Mouse (Mus musculus): ENCODE measurements around the gene Akap2. TPM values are rescaled to one million over a fixed set of nuclear protein-coding genes. Genes with fewer than 3 reads are reported as not detected.

Gene Akap2
- polyA plus RNA-seq, 1 experiment from 2014 or later, result 9.6 TPM

- H3K27me3 ChIP-seq (replicated peaks; ENCODE audit: control insufficient read depth, insufficient read depth, low read length), result no peaks in the 10 kb centered on the region
- H3K4me1 ChIP-seq (replicated peaks; ENCODE audit: control insufficient read depth, insufficient read depth, low read length), result no peaks in the 10 kb centered on the region
- no peaks in the 10 kb centered on the region for H3K9me3 ChIP-seq (ENCODE audit: control insufficient read depth)
- no peak overlapping the region for H3K27ac ChIP-seq (ENCODE audit: low read depth, low read length)
- no peak overlapping the region for H3K4me3 ChIP-seq (ENCODE audit: low read depth, low read length)
- TF ChIP-seq CTCF (IDR thresholded peaks at IDR 0.05; ENCODE audit: low read depth), result no peak
- H3K9ac ChIP-seq (ENCODE audit: low read depth, low read length), result no peak overlapping the region
- no peaks in the 10 kb centered on the region for H3K36me3 ChIP-seq (ENCODE audit: control insufficient read depth, insufficient read depth)
- H3K4me2 ChIP-seq (replicated peaks; ENCODE audit: low read depth), result no peak overlapping the region
- no peak for ATAC-seq
These were observed 1.6 kb upstream of the Akap2 start for GRCm38 (mm10) chr4:57715849-57716248.

GRCm38 (mm10) chr4:57716735-57717134, 722 bp upstream of the Akap2 start:
- Histone ChIP-seq H3K36me3 (ENCODE audit: control insufficient read depth, insufficient read depth) (no peaks in the 10 kb centered on the region), H3K4me3 (ENCODE audit: low read depth, low read length) (no peak overlapping the region), H3K4me1 (replicated peaks; ENCODE audit: control insufficient read depth, insufficient read depth, low read length) (no peaks in the 10 kb centered on the region), H3K9ac (ENCODE audit: low read depth, low read length) (no peak overlapping the region), H3K4me2 (replicated peaks; ENCODE audit: low read depth) (no peak overlapping the region), H3K9me3 (ENCODE audit: control insufficient read depth) (no peaks in the 10 kb centered on the region), H3K27me3 (replicated peaks; ENCODE audit: control insufficient read depth, insufficient read depth, low read length) (no peaks in the 10 kb centered on the region), H3K27ac (ENCODE audit: low read depth, low read length) (no peak overlapping the region)
- ATAC-seq, result no peak
- 63% methylated on average over 4 of the region's 4 CpGs for WGBS
- TF ChIP-seq CTCF (IDR thresholded peaks at IDR 0.05; ENCODE audit: low read depth), result no peak

GRCm38 (mm10) chr4:57719370-57719769, 1.9 kb downstream of the Akap2 start:
- Histone ChIP-seq H3K9ac (ENCODE audit: low read depth, low read length) (no peak overlapping the region), H3K27me3 (replicated peaks; ENCODE audit: control insufficient read depth, insufficient read depth, low read length) (no peaks in the 10 kb centered on the region), H3K4me1 (replicated peaks; ENCODE audit: control insufficient read depth, insufficient read depth, low read length) (no peaks in the 10 kb centered on the region), H3K9me3 (ENCODE audit: control insufficient read depth) (no peaks in the 10 kb centered on the region), H3K4me3 (ENCODE audit: low read depth, low read length) (no peak overlapping the region), H3K36me3 (ENCODE audit: control insufficient read depth, insufficient read depth) (no peaks in the 10 kb centered on the region), H3K27ac (ENCODE audit: low read depth, low read length) (no peak overlapping the region), H3K4me2 (replicated peaks; ENCODE audit: low read depth) (no peak overlapping the region)
- TF ChIP-seq CTCF (IDR thresholded peaks at IDR 0.05; ENCODE audit: low read depth), result peak; percentile 25; the same call in 1 of the 2 replicates
- no peak for ATAC-seq
- WGBS, result 92% methylated on average over 1 of the region's 1 CpGs

GRCm38 (mm10) chr4:57720869-57721361, 3.5 kb downstream of the Akap2 start:
- no peak overlapping the region for H3K4me2 ChIP-seq (replicated peaks; ENCODE audit: low read depth)

GRCm38 (mm10) chr4:57722296-57722695, 4.8 kb downstream of the Akap2 start:
- WGBS, result 85% methylated on average over 4 of the region's 4 CpGs
- H3K4me3 ChIP-seq (ENCODE audit: low read depth, low read length), result no peak overlapping the region

More at GRCm38 (mm10) chr4:57720869-57721361, 3.5 kb downstream of the Akap2 start:
- no peaks in the 10 kb centered on the region for H3K4me1 ChIP-seq (replicated peaks; ENCODE audit: control insufficient read depth, insufficient read depth, low read length)
- no peak overlapping the region for H3K27ac ChIP-seq (ENCODE audit: low read depth, low read length)
- no peaks in the 10 kb centered on the region for H3K27me3 ChIP-seq (replicated peaks; ENCODE audit: control insufficient read depth, insufficient read depth, low read length)
- H3K9me3 ChIP-seq (ENCODE audit: control insufficient read depth), result no peaks in the 10 kb centered on the region
- no peak for ATAC-seq
- no peaks in the 10 kb centered on the region for H3K36me3 ChIP-seq (ENCODE audit: control insufficient read depth, insufficient read depth)
- TF ChIP-seq CTCF (IDR thresholded peaks at IDR 0.05; ENCODE audit: low read depth), result no peak
- H3K4me3 ChIP-seq (ENCODE audit: low read depth, low read length), result no peak overlapping the region
- 55% methylated on average over 7 of the region's 7 CpGs for WGBS
- no peak overlapping the region for H3K9ac ChIP-seq (ENCODE audit: low read depth, low read length)

GRCm38 (mm10) chr4:57723659-57724058, 6.2 kb downstream of the Akap2 start:
- H3K9me3 ChIP-seq (ENCODE audit: control insufficient read depth), result no peaks in the 10 kb centered on the region
- no peak overlapping the region for H3K27ac ChIP-seq (ENCODE audit: low read depth, low read length)
- H3K4me2 ChIP-seq (replicated peaks; ENCODE audit: low read depth), result no peak overlapping the region
- no peaks in the 10 kb centered on the region for H3K4me1 ChIP-seq (replicated peaks; ENCODE audit: control insufficient read depth, insufficient read depth, low read length)
- TF ChIP-seq CTCF (IDR thresholded peaks at IDR 0.05; ENCODE audit: low read depth), result peak; percentile 59
- no peaks in the 10 kb centered on the region for H3K36me3 ChIP-seq (ENCODE audit: control insufficient read depth, insufficient read depth)
- H3K9ac ChIP-seq (ENCODE audit: low read depth, low read length), result no peak overlapping the region
- WGBS, result 59% methylated on average over 2 of the region's 2 CpGs
- no peak overlapping the region for H3K4me3 ChIP-seq (ENCODE audit: low read depth, low read length)
- ATAC-seq, result no peak
- H3K27me3 ChIP-seq (replicated peaks; ENCODE audit: control insufficient read depth, insufficient read depth, low read length), result no peaks in the 10 kb centered on the region

More at GRCm38 (mm10) chr4:57722296-57722695, 4.8 kb downstream of the Akap2 start:
- H3K9me3 ChIP-seq (ENCODE audit: control insufficient read depth), result no peaks in the 10 kb centered on the region
- TF ChIP-seq CTCF (IDR thresholded peaks at IDR 0.05; ENCODE audit: low read depth), result no peak
- no peaks in the 10 kb centered on the region for H3K36me3 ChIP-seq (ENCODE audit: control insufficient read depth, insufficient read depth)
- no peak for ATAC-seq
- no peaks in the 10 kb centered on the region for H3K27me3 ChIP-seq (replicated peaks; ENCODE audit: control insufficient read depth, insufficient read depth, low read length)
- no peak overlapping the region for H3K27ac ChIP-seq (ENCODE audit: low read depth, low read length)
- H3K4me2 ChIP-seq (replicated peaks; ENCODE audit: low read depth), result no peak overlapping the region
- H3K9ac ChIP-seq (ENCODE audit: low read depth, low read length), result no peak overlapping the region
- no peaks in the 10 kb centered on the region for H3K4me1 ChIP-seq (replicated peaks; ENCODE audit: control insufficient read depth, insufficient read depth, low read length)

GRCm38 (mm10) chr4:57725569-57725968, 8.1 kb downstream of the Akap2 start:
- no peak overlapping the region for H3K27ac ChIP-seq (ENCODE audit: low read depth, low read length)
- H3K36me3 ChIP-seq (ENCODE audit: control insufficient read depth, insufficient read depth), result no peaks in the 10 kb centered on the region
- no peaks in the 10 kb centered on the region for H3K27me3 ChIP-seq (replicated peaks; ENCODE audit: control insufficient read depth, insufficient read depth, low read length)
- no peak overlapping the region for H3K4me2 ChIP-seq (replicated peaks; ENCODE audit: low read depth)
- TF ChIP-seq CTCF (IDR thresholded peaks at IDR 0.05; ENCODE audit: low read depth), result no peak
- no peak for ATAC-seq
- H3K9me3 ChIP-seq (ENCODE audit: control insufficient read depth), result no peaks in the 10 kb centered on the region
- no peak overlapping the region for H3K4me3 ChIP-seq (ENCODE audit: low read depth, low read length)
- H3K4me1 ChIP-seq (replicated peaks; ENCODE audit: control insufficient read depth, insufficient read depth, low read length), result no peaks in the 10 kb centered on the region
- H3K9ac ChIP-seq (ENCODE audit: low read depth, low read length), result no peak overlapping the region
- WGBS, result 65% methylated on average over 1 of the region's 1 CpGs
